Mouse (Mus musculus) small intestine, adult 2 months (tissue): ENCODE results near the gene Pyroxd1.

Source experiments
- CTCF ChIP-seq: fragments of 200-500 bp; IDR thresholded peaks from 2 replicates; pipeline ENCODE4 v1.5.1; 2012; ENCODE audit warnings: low read depth, mild to moderate bottlenecking, control low read depth, inconsistent platforms, low read length, moderate library complexity, mixed read lengths; ENCODE audit not compliant: insufficient replicate concordance, insufficient read length; ENCODE audit errors: extremely low read depth
- POLR2A ChIP-seq: fragments of 200-500 bp; IDR thresholded peaks from 2 replicates; pipeline ENCODE4 v1.6.1; 2012; ENCODE audit warnings: low read depth, mild to moderate bottlenecking, control low read depth, inconsistent platforms, low read length, moderate library complexity

DNA sequence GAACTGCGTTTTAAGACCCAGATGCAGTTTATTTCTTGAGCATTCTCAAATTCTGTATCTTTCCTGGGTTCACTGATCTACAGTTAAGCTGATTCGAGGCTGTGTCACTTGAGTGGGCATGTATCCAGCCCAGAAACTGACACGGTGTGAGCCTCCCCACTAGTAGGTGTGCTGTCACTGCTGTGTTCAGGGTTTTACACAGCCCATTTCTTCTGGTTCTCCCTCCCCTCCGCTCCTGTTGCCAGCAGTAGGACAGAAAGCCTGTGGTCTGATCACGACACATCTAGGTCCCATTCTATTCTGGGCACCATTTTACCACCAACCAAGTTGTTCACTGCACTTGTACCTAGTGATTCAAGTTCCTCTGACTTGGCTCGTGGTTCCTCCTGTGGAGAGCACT lies 50.3 kb downstream of the Pyroxd1 start:
- no peak for TF ChIP-seq CTCF
- TF ChIP-seq POLR2A, result no peak
